Mouse (Mus musculus) G1E-ER4 (cell line): ENCODE measurements around the gene L3mbtl1. TPM values are rescaled to one million over a fixed set of nuclear protein-coding genes. Genes with fewer than 3 reads are reported as not detected.

Source experiments
- GATA1 ChIP-seq: IDR thresholded peaks from one replicate; pipeline ENCODE4 v1.8.0; 2012; ENCODE audit warnings: low read length, inconsistent platforms
- polyA plus RNA-seq: library from polyadenylated mRNA; stranded (reverse); fragments of >175 nt; gene quantifications from 2 replicates; pipeline ENCODE4 v1.2.3, GENCODE M21; 2012

Gene L3mbtl1
- polyA plus RNA-seq, 1 experiment = not detected

DNA sequence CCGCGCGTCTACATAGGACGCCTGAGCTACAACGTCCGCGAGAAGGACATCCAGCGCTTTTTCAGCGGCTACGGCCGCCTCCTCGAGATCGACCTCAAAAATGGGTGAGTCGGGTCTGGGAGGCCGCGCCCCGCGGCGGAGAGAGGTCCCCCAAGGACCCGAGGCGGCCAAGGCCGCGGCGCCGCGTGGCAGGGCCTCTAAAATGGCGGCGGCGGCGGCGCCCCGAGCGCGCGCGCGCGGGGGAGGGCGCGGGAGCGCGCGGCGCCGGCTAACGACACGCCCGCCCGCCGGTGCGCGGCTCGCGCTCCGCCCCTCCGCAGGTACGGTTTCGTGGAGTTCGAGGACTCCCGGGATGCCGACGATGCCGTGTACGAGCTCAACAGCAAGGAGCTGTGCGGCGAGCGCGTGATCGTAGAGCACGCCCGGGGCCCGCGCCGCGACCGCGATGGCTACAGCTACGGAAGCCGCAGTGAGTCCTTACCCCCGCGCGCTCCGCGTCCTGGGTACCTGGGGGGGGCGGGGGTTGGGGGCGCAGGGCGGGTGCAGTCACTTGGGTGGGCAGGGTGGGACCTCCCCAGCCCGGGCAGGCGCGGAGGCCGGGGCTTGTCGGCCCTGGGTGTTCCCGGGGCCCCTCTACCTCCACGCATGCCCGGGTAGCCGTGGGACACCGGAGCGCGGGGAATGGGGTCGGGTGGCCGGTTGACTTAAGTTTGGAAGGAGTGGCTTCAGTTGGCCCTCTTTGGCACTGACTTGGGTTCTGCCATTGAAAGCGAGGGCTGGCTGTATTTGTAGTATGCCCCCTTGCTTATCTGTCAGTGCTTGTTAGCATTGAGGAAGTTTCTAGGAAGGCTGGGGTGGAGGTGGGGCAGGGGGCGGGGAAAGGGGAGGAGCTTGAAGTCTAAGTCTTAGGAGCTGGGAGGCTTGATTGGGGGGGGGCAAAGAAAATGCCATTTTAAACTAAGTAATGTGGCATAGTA, 11.3 kb upstream of the L3mbtl1 start:
- no peak for TF ChIP-seq GATA1

DNA sequence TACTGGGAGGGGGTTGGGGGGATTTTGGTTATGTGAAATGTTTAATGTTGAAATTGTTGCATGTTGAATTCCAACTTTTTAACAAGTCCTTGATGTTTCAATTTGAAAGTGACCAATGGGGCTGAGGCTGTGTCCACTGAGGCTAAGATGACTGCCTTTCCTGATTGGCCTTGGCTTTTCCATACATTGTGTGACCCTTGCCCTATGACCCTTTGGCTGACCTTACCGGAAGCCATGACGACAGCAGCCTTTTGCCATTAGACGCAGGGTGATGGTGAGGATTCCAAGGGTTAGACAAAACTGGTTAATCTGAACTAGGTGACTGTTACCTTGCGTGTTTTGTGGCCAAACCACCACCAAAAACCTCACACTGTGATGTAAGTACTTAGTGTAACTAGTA, 10.6 kb upstream of the L3mbtl1 start:
- no peak for TF ChIP-seq GATA1

DNA sequence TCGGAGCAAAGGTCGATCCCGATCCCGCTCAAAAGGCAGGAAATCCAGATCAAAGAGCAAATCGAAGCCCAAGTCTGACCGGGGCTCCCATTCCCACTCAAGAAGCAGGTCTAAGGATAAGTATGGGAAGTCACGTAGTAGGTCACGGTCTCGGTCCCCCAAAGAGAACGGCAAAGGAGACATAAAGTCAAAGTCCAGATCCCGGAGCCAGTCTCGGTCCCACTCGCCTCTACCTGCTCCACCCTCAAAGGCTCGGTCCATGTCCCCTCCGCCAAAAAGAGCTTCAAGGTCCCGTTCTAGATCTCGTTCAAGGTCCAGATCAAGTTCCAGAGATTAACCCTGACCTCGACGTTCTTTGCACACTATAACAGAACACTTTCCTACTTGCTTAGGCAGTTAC, 8.9 kb upstream of the L3mbtl1 start:
- no peak for TF ChIP-seq GATA1

DNA sequence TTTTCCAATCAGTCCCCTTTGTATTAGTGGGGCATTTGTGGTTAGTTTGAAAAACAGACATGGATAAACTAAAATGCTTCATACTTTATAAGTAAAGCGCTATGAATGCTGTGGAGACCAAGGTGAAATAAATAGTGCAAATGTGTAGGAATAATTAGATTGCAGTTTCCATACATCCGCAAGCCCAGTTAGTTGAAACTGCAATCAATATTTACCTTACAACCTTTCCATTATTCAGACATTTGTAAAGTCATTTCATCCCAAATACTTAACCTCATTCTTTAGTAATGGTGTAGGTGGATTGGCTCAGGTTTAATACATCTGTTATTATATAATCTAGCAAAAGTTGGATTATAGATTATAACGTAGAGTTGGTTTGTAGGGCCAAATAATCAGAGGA, 7.6 kb upstream of the L3mbtl1 start:
- no peak for TF ChIP-seq GATA1

DNA sequence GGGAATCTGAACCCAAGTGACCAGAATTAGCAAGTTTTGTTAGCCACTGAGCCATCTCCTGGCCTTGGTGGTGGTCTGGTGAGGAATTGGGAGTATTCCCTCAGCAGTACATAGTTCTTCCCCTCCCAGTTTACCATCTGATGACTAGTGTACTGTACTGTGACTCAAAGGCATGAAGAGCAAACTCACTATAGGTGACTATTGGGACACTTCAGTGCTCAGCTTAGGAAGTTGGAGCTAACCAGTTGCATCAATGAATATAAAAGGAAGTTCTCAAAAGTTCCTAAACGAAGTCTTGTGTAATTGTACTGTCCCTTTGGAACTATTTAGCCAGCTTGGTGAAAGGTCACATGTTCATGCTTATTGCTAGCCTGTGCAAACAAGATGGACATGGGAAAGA, 3.7 kb upstream of the L3mbtl1 start:
- no peak for TF ChIP-seq GATA1

DNA sequence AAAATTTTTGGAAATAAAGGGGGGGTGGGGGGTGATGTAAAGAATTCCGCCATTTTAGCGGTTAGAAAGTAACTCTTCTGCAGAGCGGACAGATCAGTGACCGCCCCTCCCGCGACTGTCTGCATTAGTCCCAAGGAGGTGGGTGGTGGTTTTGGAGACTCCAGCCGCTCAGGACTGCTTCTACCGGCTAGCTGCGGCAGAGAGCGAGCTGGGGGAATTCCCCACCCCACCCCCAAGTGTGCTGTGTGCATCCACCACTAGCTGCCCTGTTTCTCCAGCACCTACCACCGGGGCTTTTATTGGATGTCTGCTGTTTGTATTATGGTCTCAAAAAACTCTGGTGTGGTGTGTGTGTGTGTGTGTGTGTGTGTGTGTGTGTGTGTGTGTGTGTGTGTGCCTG, 659 bp downstream of the L3mbtl1 start:
- TF ChIP-seq GATA1 = no peak

DNA sequence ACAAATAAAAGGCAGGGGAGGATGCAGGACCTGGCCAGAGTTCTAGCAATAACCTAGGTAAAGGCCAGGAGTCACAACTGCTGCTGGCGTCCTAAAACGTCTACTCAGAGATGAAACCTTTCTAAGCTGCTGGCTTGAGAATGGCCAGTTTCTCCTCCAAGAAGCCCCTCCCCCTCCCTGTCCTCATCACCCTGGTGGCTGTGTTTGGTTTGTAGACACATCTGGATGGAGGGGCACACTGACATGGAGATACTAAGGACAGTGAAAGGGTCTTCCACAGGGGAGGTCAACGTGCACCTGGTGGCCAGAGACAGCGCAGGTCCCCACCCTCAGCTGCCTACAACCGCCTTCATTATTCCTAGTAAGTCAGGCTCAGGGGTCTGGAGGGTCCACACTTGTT, 3.7 kb downstream of the L3mbtl1 start:
- no peak for TF ChIP-seq GATA1

DNA sequence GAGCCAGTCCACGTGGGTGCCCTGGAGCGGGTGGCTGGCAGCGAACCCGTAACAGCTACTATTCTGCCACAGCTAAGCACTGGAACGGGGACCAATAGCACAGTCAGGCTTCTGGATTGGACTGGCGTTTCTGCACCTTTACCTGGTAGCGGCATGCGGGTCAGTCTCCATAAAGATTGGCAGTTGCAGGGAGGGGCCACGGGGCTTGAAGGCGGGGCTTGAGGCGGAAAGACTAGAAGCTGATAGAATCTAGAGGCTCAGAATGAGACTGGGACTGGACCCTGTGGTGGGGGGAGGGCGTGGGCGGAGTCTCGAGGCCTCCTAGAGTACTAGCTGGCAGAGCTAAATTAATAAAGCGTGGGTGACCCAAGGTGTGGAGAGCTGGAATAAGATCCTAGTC, 4.5 kb downstream of the L3mbtl1 start:
- no peak for TF ChIP-seq GATA1

DNA sequence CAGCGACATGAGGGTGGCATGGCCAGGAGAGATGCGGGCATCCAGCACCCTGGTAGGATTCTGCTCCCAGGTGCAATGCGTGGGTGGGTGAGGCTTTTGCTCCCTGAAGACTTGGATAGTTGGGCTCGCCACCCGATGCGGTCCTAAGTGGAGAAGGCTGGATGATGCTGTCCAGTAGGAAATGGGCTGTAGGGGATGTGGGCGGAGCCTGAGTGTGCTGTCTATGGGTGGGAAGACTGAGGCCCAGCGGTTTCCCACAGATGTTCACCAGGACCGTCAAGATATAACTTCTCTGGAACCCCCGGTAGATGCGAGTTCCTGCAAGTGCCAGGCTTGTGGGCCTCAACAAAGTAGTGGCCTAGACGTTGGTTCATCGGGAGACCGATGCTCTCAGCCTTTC, 4.9 kb downstream of the L3mbtl1 start:
- TF ChIP-seq GATA1 = no peak

DNA sequence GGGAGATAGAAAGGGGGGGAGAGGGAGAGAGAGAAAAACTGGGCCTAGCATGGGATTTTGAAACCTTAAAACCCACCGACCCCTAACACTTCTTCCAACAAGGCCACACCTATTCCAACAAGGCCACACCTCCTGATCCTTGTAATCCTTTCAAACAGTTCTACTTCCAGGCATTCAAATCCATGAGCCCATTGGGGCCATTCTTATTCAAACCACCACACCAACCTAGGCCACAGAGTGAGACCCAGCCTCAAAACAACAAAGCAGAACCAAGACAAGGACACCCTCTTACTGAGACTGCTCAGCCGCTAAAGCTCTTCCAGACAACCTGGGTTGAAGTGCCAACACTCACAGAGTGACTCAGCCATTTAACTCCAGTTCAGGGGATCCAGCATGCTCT, 7.5 kb downstream of the L3mbtl1 start:
- TF ChIP-seq GATA1 = no peak

DNA sequence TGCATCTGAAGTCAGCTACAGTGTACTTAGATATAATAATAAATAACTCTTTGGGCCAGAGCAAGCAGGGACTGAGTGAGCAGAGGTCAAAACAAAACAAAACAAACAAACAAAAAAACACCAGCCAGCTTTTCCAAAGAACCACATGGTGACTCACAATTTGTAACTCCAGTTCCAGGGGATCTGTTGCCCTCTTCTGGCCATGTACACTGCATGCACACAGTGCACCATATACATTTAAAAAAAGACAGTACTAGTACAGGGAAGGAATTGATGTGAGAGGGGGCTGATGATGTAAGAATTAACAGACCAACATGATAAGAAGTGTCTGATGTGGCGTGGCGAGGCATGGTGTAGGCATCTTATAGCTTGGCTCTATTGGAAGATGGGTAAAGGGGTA, 13.6 kb downstream of the L3mbtl1 start:
- no peak for TF ChIP-seq GATA1

DNA sequence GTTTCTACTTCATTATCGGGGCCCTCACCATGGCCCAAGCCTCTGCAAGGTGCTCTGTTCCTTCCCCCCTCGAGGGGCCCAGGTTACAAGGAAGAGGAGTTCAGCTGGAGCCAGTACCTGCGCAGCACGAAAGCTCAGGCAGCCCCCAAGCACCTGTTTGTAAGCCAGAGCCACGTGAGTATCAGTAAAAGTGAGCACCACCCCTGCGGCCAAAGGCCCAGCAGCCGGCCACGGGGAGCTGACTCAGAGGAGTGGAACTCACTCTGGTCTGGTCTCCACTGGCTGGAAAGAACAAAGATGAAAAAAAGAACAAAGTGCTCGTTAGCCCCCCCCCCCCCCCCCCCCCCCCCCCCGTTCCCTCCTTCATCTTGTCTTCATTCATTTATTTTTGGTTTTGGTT, 18.0 kb downstream of the L3mbtl1 start:
- no peak for TF ChIP-seq GATA1

DNA sequence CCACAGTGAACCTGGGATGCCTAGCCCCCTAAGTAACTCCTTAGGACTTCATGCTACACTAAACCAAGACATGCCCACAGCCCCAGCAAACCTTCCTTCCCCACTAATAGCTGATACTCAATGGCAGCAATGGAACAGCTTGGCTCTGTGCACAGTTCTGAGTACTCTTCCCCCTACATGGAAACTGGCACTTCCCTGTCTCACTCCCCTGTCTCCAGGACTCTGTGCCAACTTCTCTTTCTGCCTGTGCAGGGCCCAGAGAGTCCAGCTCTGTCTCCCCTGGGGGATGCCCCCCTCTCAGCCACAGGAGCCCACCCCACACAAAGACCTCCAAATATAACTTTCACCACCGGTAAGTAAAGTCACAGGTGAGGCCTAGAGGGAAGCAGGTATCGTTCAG, 23.5 kb downstream of the L3mbtl1 start:
- no peak for TF ChIP-seq GATA1

DNA sequence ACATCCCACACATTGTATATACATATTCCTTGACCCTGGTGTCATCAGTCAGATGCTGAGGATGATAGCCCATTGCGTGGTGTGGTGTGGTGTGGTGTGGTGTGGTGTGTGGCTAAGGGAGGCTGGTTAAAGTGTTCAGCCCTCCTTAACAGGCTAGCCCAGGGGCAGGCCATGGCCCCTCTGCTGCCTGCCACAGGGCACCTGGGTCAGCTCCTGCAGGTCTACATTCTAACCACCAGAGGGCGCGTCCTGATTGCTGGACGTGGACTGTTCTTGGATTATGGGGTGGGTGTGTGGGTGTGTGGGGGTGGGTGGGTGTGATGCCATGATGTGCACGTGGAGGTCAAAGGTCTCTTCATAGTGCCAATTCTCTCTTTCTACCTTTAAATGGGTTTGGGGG, 25.1 kb downstream of the L3mbtl1 start:
- no peak for TF ChIP-seq GATA1

DNA sequence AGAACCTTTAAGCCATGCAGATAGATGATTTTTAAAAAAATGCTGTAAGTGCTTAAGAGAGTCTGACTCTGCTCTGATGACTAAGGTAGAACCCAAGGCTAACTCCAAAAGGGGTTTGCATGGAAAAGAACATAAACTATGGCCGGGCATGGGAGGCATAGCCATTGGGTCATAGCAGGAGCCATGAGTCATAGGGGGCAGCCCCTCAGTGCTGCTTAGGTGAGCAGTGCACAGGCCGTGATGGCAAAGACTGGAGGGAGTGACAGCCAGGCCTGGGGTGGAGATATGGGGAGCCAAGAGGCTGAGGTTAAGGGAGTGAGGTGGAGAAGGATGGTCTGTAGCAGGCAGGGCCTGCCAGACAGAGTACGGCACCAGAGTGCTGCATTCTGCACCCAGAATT, 25.8 kb downstream of the L3mbtl1 start:
- TF ChIP-seq GATA1 = no peak

DNA sequence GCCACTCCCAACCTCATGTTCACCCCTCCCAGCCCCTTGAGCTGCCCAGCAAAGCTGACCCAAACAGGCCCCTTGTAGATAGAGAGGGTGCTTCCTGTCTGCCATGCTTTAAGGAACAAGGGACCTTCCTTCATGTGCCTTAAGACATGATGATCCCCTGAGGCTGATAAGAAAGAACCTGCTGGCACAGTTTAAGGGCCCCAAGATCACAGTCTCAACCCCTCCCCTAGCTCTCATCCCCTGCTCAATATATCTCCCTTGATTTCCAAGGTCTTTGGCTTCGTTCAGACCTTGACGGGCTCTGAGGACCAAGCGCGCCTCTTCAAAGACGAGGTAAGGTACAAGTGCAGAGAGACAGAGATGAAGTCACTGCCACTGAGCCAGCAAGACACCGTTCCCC, 27.6 kb downstream of the L3mbtl1 start:
- no peak for TF ChIP-seq GATA1

DNA sequence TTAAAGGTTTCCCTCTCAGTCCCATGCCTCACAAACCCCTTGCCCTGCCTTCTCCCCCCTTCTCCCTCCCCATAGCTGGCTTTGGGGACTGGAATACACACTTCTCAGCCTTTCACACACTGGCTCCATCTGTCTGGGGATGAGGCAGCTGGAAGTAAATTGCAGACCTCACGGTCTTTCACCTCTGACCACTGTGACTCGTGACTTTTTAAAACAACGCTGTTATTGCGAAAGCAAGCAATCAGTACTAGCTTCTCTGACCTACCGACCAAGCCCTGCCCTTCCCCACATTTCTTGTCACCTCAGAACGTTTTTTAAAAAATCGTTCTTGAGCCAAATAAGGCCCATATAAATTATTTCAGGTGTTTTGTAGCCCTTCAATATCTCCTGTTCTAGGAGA, 29.5 kb downstream of the L3mbtl1 start:
- TF ChIP-seq GATA1 = no peak

DNA sequence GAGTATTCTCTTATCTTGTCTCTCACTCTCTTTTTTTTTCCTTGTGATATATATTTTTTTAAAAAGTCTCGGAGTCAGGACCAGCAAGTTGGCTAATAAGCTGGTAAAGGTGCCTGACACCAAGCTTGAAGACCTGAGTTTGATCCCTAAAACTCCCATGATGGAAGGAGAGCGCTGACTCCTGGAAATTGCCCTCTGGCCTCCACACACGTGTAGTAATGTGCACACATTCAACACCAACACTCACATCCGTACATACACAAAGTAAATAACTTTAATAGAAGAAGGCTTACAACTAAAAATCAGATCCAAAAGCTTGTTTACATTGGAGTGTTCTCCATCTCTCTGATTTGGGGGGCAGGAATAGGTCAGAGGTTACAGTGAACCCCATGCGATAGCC, 29.9 kb downstream of the L3mbtl1 start:
- no peak for TF ChIP-seq GATA1

DNA sequence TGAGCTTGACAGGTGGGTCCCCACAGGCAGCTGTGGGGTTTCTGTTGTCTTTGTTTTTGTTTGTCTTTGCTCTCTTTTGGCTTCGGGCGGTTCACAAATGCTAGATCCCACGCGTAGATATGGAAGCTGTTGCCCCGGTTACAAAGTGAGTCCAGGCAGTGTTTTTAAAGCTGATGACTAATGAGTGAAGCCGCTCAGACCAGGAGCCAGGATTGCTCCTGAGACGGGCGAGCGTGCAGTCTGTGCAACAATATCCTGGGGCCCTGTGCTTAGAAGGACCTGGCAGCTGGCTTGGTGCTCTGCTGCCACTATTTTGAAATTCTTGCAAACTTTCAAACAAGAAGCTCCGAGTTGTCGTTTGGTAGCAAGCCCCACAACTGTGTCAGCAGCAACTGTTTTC, 30.4 kb downstream of the L3mbtl1 start:
- TF ChIP-seq GATA1 = no peak
